Mouse (Mus musculus): ENCODE results near the gene 1700025G04Rik. TPM values are rescaled to one million over a fixed set of nuclear protein-coding genes. Genes with fewer than 3 reads are reported as not detected.

Gene 1700025G04Rik
- polyA plus RNA-seq, 2 experiments: 24.3 to 36.4 TPM

DNA sequence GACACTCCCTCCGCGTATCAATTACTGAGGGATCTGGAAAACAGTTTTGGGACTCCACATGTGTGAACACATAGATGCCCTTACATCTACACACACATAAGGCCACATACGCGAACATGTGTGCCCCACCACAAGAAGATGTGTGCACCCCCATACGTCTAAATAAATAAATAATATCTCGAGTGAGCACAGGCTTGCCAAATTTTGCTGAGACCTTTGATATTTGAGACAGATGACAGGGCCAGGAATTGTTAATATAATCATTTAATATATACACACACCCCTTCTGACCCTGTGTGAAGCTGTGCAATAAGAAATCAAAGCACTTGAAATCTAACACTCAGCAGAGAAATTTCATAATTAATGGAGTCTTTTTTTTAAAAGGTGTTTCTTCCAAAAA lies 225.6 kb downstream of the 1700025G04Rik start:
- no peaks in the 10 kb centered on the region for H3K9me3 ChIP-seq (ENCODE audit: control insufficient read depth, low read length)
- no peak for TF ChIP-seq POLR2A (IDR thresholded peaks at IDR 0.05; ENCODE audit: borderline replicate concordance, extremely low read depth, insufficient read depth, insufficient read length)
- no peak overlapping the region for H3K27ac ChIP-seq (replicated peaks; ENCODE audit: low read depth, low read length)
- peaks cover 4% of the 10 kb centered on the region; the same call in 1 of the 2 replicates for H3K4me1 ChIP-seq (ENCODE audit: control insufficient read depth, insufficient read depth, low read length)
- no peak for DNase-seq (ENCODE audit: low spot score)
- no peaks in the 10 kb centered on the region for H3K36me3 ChIP-seq (ENCODE audit: control insufficient read depth, insufficient read depth, low read length)
- no peak for ATAC-seq (ENCODE audit: low FRiP score, low read depth)
- no peaks in the 10 kb centered on the region for H3K27me3 ChIP-seq (ENCODE audit: control insufficient read depth, insufficient read depth, low read length)
- H3K9ac ChIP-seq (ENCODE audit: low read depth, low read length, severe bottlenecking): no peak overlapping the region
- no peak overlapping the region for H3K4me3 ChIP-seq (replicated peaks; ENCODE audit: low read length)
- 75% methylated on average over 6 of the region's 6 CpGs for WGBS
- no peak overlapping the region for H3K4me2 ChIP-seq (replicated peaks; ENCODE audit: low read depth, low read length, severe bottlenecking)

DNA sequence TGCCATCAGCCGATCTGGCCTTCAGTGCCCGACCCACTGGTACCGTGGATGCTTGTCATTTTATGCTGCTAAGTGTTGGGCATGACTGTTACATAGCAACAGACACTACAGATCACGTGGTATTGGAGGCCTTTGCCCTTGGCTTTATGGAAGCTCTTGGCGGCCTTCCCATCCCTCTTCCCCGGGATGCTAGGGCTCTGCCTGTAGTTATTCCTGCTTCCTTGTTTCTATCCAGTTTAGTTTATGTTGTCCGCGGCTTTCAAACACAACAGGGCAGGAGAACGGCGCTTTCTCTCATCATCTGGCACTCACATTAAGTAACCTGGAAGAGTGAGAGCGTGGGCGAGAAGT lies 226.2 kb downstream of the 1700025G04Rik start:
- TF ChIP-seq POLR2A (IDR thresholded peaks at IDR 0.05; ENCODE audit: borderline replicate concordance, extremely low read depth, insufficient read depth, insufficient read length): no peak
- no peak overlapping the region for H3K9ac ChIP-seq (ENCODE audit: low read depth, low read length, severe bottlenecking)
- DNase-seq (ENCODE audit: low spot score): no peak
- H3K27me3 ChIP-seq (ENCODE audit: control insufficient read depth, insufficient read depth, low read length): no peaks in the 10 kb centered on the region
- peaks cover 4% of the 10 kb centered on the region; the same call in 1 of the 2 replicates for H3K4me1 ChIP-seq (ENCODE audit: control insufficient read depth, insufficient read depth, low read length)
- no peak overlapping the region for H3K4me3 ChIP-seq (replicated peaks; ENCODE audit: low read length)
- no peaks in the 10 kb centered on the region for H3K9me3 ChIP-seq (ENCODE audit: control insufficient read depth, low read length)
- WGBS: 84% methylated on average over 12 of the region's 12 CpGs
- no peak for ATAC-seq (ENCODE audit: low FRiP score, low read depth)
- H3K36me3 ChIP-seq (ENCODE audit: control insufficient read depth, insufficient read depth, low read length): no peaks in the 10 kb centered on the region
- H3K27ac ChIP-seq (replicated peaks; ENCODE audit: low read depth, low read length): no peak overlapping the region
- H3K4me2 ChIP-seq (replicated peaks; ENCODE audit: low read depth, low read length, severe bottlenecking): no peak overlapping the region

DNA sequence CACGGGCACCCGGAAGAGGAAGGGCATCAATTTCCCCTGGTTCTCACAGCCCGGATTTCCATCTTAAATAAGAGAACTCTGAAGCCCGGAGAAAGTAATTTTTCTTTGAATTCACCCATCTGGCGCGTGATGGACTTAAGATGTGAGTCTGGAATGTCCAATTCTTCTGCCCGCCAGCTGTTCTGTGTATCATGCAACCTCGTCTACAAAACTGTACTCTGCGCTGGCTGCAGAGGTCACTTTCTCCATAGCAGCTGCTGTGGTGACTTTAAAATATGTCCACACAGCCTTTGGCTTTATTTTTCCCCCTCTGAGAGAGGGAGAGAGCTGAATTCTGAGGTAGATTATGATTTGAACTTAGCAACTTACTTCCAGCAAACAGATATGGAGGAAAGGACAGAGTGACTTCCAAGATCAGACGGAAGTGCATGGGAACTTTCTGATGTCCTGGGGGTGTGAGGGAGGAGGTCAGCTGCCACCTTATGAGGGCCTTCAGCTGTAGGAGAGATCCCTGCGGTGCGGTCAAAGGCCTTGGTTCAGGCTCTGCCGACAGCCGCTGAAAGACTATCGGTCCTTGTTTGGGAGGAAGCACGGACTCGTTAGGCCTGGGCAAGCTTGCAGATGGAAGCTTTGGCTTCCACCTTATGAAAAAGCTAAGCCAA lies 226.7 kb downstream of the 1700025G04Rik start:
- no peak overlapping the region for H3K4me3 ChIP-seq (replicated peaks; ENCODE audit: low read length)
- H3K36me3 ChIP-seq (ENCODE audit: control insufficient read depth, insufficient read depth, low read length): no peaks in the 10 kb centered on the region
- TF ChIP-seq POLR2A (IDR thresholded peaks at IDR 0.05; ENCODE audit: borderline replicate concordance, extremely low read depth, insufficient read depth, insufficient read length): no peak
- H3K9me3 ChIP-seq (ENCODE audit: control insufficient read depth, low read length): no peaks in the 10 kb centered on the region
- no peak overlapping the region for H3K9ac ChIP-seq (ENCODE audit: low read depth, low read length, severe bottlenecking)
- ATAC-seq (ENCODE audit: low FRiP score, low read depth) (no peak), DNase-seq (ENCODE audit: low spot score) (no peak)
- H3K27ac ChIP-seq (replicated peaks; ENCODE audit: low read depth, low read length): no peak overlapping the region; the same call in 1 of the 2 replicates
- H3K27me3 ChIP-seq (ENCODE audit: control insufficient read depth, insufficient read depth, low read length): no peaks in the 10 kb centered on the region
- H3K4me1 ChIP-seq (ENCODE audit: control insufficient read depth, insufficient read depth, low read length): peaks cover 4% of the 10 kb centered on the region; the same call in 1 of the 2 replicates
- WGBS: 67% methylated on average over 17 of the region's 17 CpGs
- no peak overlapping the region for H3K4me2 ChIP-seq (replicated peaks; ENCODE audit: low read depth, low read length, severe bottlenecking)

DNA sequence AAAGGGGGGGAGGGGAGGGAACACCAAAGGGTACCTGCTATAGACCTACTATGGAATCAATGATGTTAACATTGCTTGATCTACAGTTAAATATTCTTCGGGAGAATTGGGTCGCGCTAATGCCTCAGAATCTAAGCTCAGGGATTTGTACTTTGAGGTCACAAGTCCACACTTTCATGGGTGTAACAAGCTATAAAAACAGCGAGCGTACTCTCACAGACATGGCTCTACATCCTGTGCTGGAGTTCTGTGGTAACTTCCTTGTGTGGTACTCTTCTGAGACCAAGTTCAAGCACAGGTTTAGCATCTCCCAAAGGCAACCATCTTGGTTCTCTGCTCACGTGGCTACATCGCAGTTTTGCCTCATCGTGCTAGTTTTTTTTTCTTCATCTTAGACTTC lies 227.8 kb downstream of the 1700025G04Rik start:
- no peak overlapping the region for H3K4me3 ChIP-seq (replicated peaks; ENCODE audit: low read length)
- no peak overlapping the region for H3K9ac ChIP-seq (ENCODE audit: low read depth, low read length, severe bottlenecking)
- no peaks in the 10 kb centered on the region for H3K9me3 ChIP-seq (ENCODE audit: control insufficient read depth, low read length)
- H3K27ac ChIP-seq (replicated peaks; ENCODE audit: low read depth, low read length): no peak overlapping the region
- ATAC-seq (ENCODE audit: low FRiP score, low read depth): no peak
- H3K4me1 ChIP-seq (ENCODE audit: control insufficient read depth, insufficient read depth, low read length): peaks cover 4% of the 10 kb centered on the region; the same call in 1 of the 2 replicates
- no peak for DNase-seq (ENCODE audit: low spot score)
- WGBS: 87% methylated on average over 8 of the region's 8 CpGs
- H3K4me2 ChIP-seq (replicated peaks; ENCODE audit: low read depth, low read length, severe bottlenecking): no peak overlapping the region
- no peaks in the 10 kb centered on the region for H3K36me3 ChIP-seq (ENCODE audit: control insufficient read depth, insufficient read depth, low read length)
- H3K27me3 ChIP-seq (ENCODE audit: control insufficient read depth, insufficient read depth, low read length): no peaks in the 10 kb centered on the region
- no peak for TF ChIP-seq POLR2A (IDR thresholded peaks at IDR 0.05; ENCODE audit: borderline replicate concordance, extremely low read depth, insufficient read depth, insufficient read length)

DNA sequence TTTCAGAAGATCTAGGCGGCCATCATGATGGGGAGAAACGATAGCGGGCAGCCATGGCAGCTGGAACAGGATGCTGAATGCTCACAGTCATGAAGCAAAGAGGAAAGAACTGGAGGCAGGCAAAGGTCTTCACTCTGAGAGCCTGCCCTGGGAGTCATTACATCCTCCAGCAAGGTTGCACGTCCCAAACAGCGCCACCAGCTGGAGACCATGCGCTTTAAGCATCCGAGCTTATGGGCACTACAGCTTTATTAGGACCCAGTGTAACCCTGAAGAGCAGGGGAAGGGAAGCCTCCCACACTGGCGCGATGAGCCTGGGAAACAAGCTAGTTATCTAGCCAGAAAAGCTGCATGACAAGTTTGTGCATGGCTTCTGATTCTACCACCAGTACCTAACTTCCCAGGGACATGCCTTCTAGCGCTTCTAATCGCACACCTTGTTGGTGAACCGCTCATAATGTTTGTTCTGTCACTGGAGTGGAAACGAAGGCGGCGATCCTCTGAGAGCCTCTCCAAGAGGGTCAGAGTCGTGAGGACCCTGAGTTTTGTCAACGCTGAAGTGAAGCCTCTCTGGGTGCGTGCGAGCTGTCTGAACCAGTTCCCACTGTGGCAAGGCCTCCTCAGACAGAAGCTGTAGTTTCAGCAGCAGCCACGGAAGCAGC lies 228.5 kb downstream of the 1700025G04Rik start:
- H3K27ac ChIP-seq (replicated peaks; ENCODE audit: low read depth, low read length): no peak overlapping the region
- H3K4me3 ChIP-seq (replicated peaks; ENCODE audit: low read length): no peak overlapping the region
- no peaks in the 10 kb centered on the region for H3K27me3 ChIP-seq (ENCODE audit: control insufficient read depth, insufficient read depth, low read length)
- no peaks in the 10 kb centered on the region for H3K9me3 ChIP-seq (ENCODE audit: control insufficient read depth, low read length)
- TF ChIP-seq POLR2A (IDR thresholded peaks at IDR 0.05; ENCODE audit: borderline replicate concordance, extremely low read depth, insufficient read depth, insufficient read length): no peak
- no peak overlapping the region for H3K4me2 ChIP-seq (replicated peaks; ENCODE audit: low read depth, low read length, severe bottlenecking)
- H3K36me3 ChIP-seq (ENCODE audit: control insufficient read depth, insufficient read depth, low read length): no peaks in the 10 kb centered on the region
- no peak overlapping the region for H3K9ac ChIP-seq (ENCODE audit: low read depth, low read length, severe bottlenecking)
- ATAC-seq (ENCODE audit: low FRiP score, low read depth) (no peak), DNase-seq (ENCODE audit: low spot score) (no peak)
- 65% methylated on average over 20 of the region's 20 CpGs for WGBS
- peaks cover 4% of the 10 kb centered on the region; the same call in 1 of the 2 replicates for H3K4me1 ChIP-seq (ENCODE audit: control insufficient read depth, insufficient read depth, low read length)
